In the genomic region with DNA sequence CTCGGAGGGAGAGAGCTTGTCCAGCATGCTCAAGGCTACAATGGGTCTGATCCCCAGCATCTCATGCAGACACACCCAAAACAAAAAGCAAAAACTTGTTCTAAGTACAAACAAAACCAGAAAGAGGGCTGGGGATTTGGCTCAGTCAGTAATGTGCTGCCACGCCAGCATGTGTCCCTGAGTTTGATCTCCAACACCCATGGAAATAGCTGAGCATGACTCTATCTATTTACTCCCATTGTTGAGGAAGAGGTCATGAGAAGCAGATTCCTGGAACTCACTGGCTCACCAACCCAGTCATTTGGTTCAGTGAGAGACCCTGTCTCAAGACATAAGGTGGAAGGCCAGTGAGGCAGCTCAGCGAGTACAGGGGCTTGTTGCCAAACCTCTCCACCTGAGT, we compare ENCODE assay signal across 23 mouse cellular contexts.
"Had no signal": no experiment of that assay in that cellular context is flagged by ENCODE, and none has a peak within 500 bp of the region (broad histone marks: within the 10 kb centered on the region; RNA-seq: fewer than 3 reads in every experiment).

No protein-coding gene starts in this region.

- H3K27ac ChIP-seq: limb, embryonic 12.5 days; limb, embryonic 15.5 days; liver, embryonic 14.5 days; lung, embryonic 15.5 days; midbrain, embryonic 10.5 days; neural tube, embryonic 12.5 days; neural tube, embryonic 15.5 days; stomach, postnatal 0 days had no signal

- H3K4me3 ChIP-seq: limb, embryonic 12.5 days; limb, embryonic 15.5 days; lung, embryonic 15.5 days; megakaryocyte, embryonic 14.5 days; midbrain, embryonic 10.5 days; neural tube, embryonic 12.5 days; neural tube, embryonic 15.5 days had no signal

- DNase-seq: kidney, adult 18-20 months; kidney, postnatal 10 days; kidney, postnatal 36 days; left cerebral cortex, postnatal 4 days; lung, adult 18-20 months; lung, postnatal 10 days; lung, postnatal 36 days; midbrain, embryonic 14.5 days; right cerebral cortex, adult 18-20 months; right cerebral cortex, postnatal 14 days; right cerebral cortex, postnatal 4 days; thymus, adult 2 months; thymus, postnatal 14 days; thymus, postnatal 4 days had no signal

- H3K4me2 ChIP-seq: limb, embryonic 12.5 days; limb, embryonic 15.5 days; lung, embryonic 15.5 days; neural tube, embryonic 12.5 days; neural tube, embryonic 15.5 days had no signal

- H3K9me3 ChIP-seq: limb, embryonic 12.5 days; limb, embryonic 15.5 days; lung, embryonic 15.5 days; megakaryocyte, embryonic 14.5 days; neural tube, embryonic 12.5 days; neural tube, embryonic 15.5 days had no signal

- H3K9ac ChIP-seq: limb, embryonic 12.5 days; limb, embryonic 15.5 days; liver, embryonic 14.5 days; lung, embryonic 15.5 days; neural tube, embryonic 12.5 days; neural tube, embryonic 15.5 days had no signal

- H3K36me3 ChIP-seq: limb, embryonic 12.5 days; limb, embryonic 15.5 days; lung, embryonic 15.5 days; midbrain, embryonic 10.5 days; neural tube, embryonic 12.5 days had no signal

- H3K4me1 ChIP-seq: limb, embryonic 12.5 days; midbrain, embryonic 10.5 days; neural tube, embryonic 12.5 days had no signal

- H3K27me3 ChIP-seq: limb, embryonic 12.5 days; limb, embryonic 15.5 days; lung, embryonic 15.5 days; megakaryocyte, embryonic 14.5 days; neural tube, embryonic 12.5 days; neural tube, embryonic 15.5 days had no signal
